In the genomic region with DNA sequence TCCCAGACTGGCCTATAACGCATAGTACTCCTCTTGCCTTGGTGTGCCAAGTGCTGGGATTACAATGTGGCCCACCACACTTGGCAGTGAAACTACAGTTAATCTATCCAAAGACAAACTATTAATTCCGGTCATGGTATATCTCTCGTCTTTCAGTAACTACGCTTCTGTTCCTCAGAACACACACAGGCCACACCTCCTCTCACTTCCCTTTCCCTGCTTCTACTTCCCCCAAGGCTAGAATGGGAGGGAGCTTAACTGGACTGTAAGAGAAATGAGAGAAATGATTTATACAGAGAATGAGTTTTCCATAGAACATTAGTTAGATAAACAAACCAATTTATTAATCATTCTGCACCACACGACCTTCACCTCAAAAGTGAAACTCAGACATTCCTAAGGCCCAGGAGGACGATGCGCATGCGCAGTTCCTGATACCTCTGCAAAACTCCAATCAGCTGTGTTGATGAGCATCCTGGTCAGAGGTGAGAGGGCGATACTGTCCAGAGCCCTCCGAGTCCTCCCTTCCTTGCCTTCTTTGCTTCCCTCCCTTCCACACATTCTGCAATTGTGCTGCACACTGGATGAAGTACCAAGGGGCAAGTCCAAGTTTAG, we compare ENCODE assay signal across 10 mouse cellular contexts.
DNase-seq lines count a peak whose midpoint lies in the region; ATAC-seq and TF ChIP-seq lines count a peak whose summit lies in the region.
"Had no signal": no experiment of that assay in that cellular context is flagged by ENCODE, and none has a peak within 500 bp of the region (broad histone marks: within the 10 kb centered on the region; RNA-seq: fewer than 3 reads in every experiment).

No protein-coding gene starts in this region.

- ATAC-seq in hindbrain, embryonic 12.5 days (ENCODE audit: low FRiP score): peak; percentile 16
- ATAC-seq in midbrain, embryonic 14.5 days (ENCODE audit: low FRiP score, low TSS enrichment): 0 out of 2 replicates have a peak, but pooled peaks have one; percentile 12

- intact Hi-C loops in left cerebral cortex, adult 2 months (cut with DNase I): loop anchor here (2.0 kb wide), 1 partner anchor 26 kb away; no protein-coding TSS in a partner anchor
- intact Hi-C loops in left cerebral cortex, postnatal 10 days (cut with DNase I): no loop called here

- H3K9me3 ChIP-seq in forebrain, embryonic 10.5 days: no peaks in the 10 kb centered on the region
- no peaks in the 10 kb centered on the region for H3K9me3 ChIP-seq in hindbrain, embryonic 12.5 days (replicated peaks)
- H3K9me3 ChIP-seq in midbrain, embryonic 14.5 days (ENCODE audit: control insufficient read depth, low read length): no peaks in the 10 kb centered on the region
- H3K9me3 ChIP-seq: lung, embryonic 15.5 days had no signal

- H3K27ac ChIP-seq in left cerebral cortex, adult 2 months: peak overlapping the region; percentile 70
- peak overlapping the region; percentile 78; the same call in 1 of the 2 replicates for H3K27ac ChIP-seq in forebrain, embryonic 10.5 days
- peak overlapping the region; percentile 93 for H3K27ac ChIP-seq in hindbrain, embryonic 12.5 days
- H3K27ac ChIP-seq in midbrain, embryonic 14.5 days (replicated peaks; ENCODE audit: low read depth, low read length): peak overlapping the region; percentile 87
- H3K27ac ChIP-seq: lung, embryonic 15.5 days had no signal

- no peak overlapping the region for H3K9ac ChIP-seq in hindbrain, embryonic 12.5 days
- no peak overlapping the region for H3K9ac ChIP-seq in midbrain, embryonic 14.5 days (replicated peaks; ENCODE audit: low read length)
- H3K9ac ChIP-seq: lung, embryonic 15.5 days had no signal

- TF ChIP-seq CTCF in left cerebral cortex, adult 2 months (IDR thresholded peaks at IDR 0.05): no peak

- no peak overlapping the region for H3K4me2 ChIP-seq in hindbrain, embryonic 12.5 days (replicated peaks)
- H3K4me2 ChIP-seq in midbrain, embryonic 14.5 days (ENCODE audit: low read length): no peak overlapping the region
- H3K4me2 ChIP-seq: lung, embryonic 15.5 days had no signal

- no peaks in the 10 kb centered on the region for H3K27me3 ChIP-seq in forebrain, embryonic 10.5 days (ENCODE audit: poor library complexity, severe bottlenecking)
- no peaks in the 10 kb centered on the region for H3K27me3 ChIP-seq in hindbrain, embryonic 12.5 days
- no peaks in the 10 kb centered on the region for H3K27me3 ChIP-seq in midbrain, embryonic 14.5 days (ENCODE audit: control insufficient read depth, insufficient read depth, low read length)
- H3K27me3 ChIP-seq: lung, embryonic 15.5 days had no signal

- H3K4me1 ChIP-seq in forebrain, embryonic 10.5 days: peaks cover 32% of the 10 kb centered on the region
- H3K4me1 ChIP-seq in hindbrain, embryonic 12.5 days: peaks cover 49% of the 10 kb centered on the region
- H3K4me1 ChIP-seq in midbrain, embryonic 14.5 days (ENCODE audit: control insufficient read depth, insufficient read depth, low read length): peaks cover 35% of the 10 kb centered on the region
- H3K4me1 ChIP-seq: lung, embryonic 15.5 days had no signal

- no peak overlapping the region for H3K4me3 ChIP-seq in left cerebral cortex, adult 2 months
- no peak overlapping the region for H3K4me3 ChIP-seq in forebrain, embryonic 10.5 days
- H3K4me3 ChIP-seq in hindbrain, embryonic 12.5 days: no peak overlapping the region
- H3K4me3 ChIP-seq in midbrain, embryonic 14.5 days (replicated peaks; ENCODE audit: low read depth, low read length): no peak overlapping the region
- H3K4me3 ChIP-seq: lung, embryonic 15.5 days had no signal

- 94% methylated on average over 10 of the region's 10 CpGs for WGBS in forebrain, embryonic 10.5 days
- 80% methylated on average over 10 of the region's 10 CpGs for WGBS in hindbrain, embryonic 12.5 days
- WGBS in midbrain, embryonic 14.5 days: 78% methylated on average over 10 of the region's 10 CpGs

- DNase-seq in left cerebral cortex, adult 2 months (ENCODE audit: extremely low spot score in 1 of 2, low spot score in 2 of 2): no peak
- no peak for DNase-seq in left cerebral cortex, postnatal 10 days (ENCODE audit: extremely low spot score in 1 of 2, low spot score in 2 of 2)
- DNase-seq in forebrain, embryonic 10.5 days (ENCODE audit: extremely low spot score, low spot score): no peak
- DNase-seq in midbrain, embryonic 14.5 days: no peak
- DNase-seq in lung, postnatal 36 days: no peak
- no peak for DNase-seq in cerebellum, postnatal 4 days (ENCODE audit: low spot score in 2 of 2)
- DNase-seq in lung, adult 18-20 months: no peak
- DNase-seq: kidney, postnatal 25 days had no signal

- no peaks in the 10 kb centered on the region for H3K36me3 ChIP-seq in forebrain, embryonic 10.5 days (replicated peaks)
- H3K36me3 ChIP-seq in hindbrain, embryonic 12.5 days: no peaks in the 10 kb centered on the region
- H3K36me3 ChIP-seq in midbrain, embryonic 14.5 days (ENCODE audit: control insufficient read depth, insufficient read depth, low read length): no peaks in the 10 kb centered on the region
- H3K36me3 ChIP-seq: lung, embryonic 15.5 days had no signal
